Mouse (Mus musculus): ENCODE measurements around the gene Fam102a.

DNA sequence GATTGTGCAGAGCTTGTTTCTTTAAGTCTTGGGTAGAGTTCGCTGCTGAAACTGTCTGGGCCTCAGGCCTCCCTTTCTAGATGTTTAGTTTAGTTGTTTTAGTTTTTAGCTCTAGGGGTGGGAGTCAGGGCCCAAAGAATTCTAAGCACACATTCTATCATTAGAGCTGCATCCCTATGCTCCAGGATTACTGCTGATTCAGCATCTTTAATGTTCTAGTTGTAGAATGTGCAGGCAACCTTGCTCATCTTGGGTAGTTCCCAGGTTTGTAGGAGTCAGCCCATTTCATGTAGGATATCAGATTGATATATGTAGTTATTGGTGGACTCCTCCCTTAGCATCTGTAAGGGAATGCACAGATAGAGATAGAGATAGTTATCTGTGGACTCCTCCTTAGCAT, 82.0 kb downstream of the Fam102a start:
- TF ChIP-seq CTCF (IDR thresholded peaks at IDR 0.05; ENCODE audit: extremely low read depth, insufficient read depth, insufficient read length, insufficient replicate concordance) (no peak), POLR2A (IDR thresholded peaks at IDR 0.05; ENCODE audit: low read depth, low read length) (no peak)
